Mouse (Mus musculus): Measurements from ENCODE around the gene Arhgap32. TPM values are rescaled to one million over a fixed set of nuclear protein-coding genes. Genes with fewer than 3 reads are reported as not detected.

Gene Arhgap32
- polyA plus RNA-seq, 1 experiment from 2014 or later: 0.51 TPM

DNA sequence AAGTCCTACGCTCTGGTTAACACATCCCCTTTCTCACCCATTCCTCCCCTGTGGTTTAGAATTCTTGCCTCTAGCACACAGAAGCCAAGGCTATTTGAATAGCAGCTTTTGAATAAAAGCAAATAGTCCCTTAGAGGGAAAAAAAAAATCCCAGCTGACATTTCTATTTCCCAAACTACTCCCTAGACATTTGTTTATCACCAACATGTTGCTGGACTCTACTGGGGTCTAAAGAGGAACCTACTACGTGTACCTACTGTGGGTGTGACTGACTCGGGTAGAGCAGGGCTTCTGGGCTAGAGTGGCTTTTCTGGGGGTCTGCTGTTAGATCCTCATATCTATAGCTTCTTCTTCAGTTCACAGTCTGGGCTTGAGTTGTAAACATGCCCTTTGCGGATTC lies 196.3 kb downstream of the Arhgap32 start:
- Histone ChIP-seq H3K27ac (replicated peaks) (no peak overlapping the region), H3K4me1 (replicated peaks) (no peaks in the 10 kb centered on the region), H3K9ac (no peak overlapping the region), H3K4me3 (replicated peaks) (no peak overlapping the region), H3K9me3 (replicated peaks) (no peaks in the 10 kb centered on the region), H3K27me3 (no peaks in the 10 kb centered on the region), H3K4me2 (no peak overlapping the region), H3K36me3 (replicated peaks) (no peaks in the 10 kb centered on the region)
- no peak for ATAC-seq (ENCODE audit: insufficient read depth)
- WGBS (ENCODE audit: insufficient replicate concordance): 31% methylated on average over 4 of the region's 4 CpGs

DNA sequence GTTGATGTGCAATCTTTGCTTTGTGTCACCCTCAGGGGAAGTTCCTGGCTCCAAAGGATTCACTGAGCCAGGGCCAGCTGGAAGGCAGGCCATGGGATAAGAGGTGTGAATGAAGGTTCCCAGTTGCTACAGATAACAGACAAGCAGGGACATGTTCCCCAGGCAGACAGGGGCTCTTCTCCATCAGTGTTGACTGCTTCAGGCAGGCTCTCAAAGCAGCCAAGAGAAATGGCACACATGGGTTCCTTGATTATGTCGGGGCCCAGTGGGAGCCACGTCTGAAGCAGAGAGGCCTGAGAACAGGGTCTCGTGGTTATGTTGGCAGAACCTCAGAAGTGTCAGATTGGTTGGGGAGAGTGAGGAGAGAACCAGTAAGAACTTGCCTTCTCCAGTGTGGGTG lies 198.1 kb downstream of the Arhgap32 start:
- H3K4me2 ChIP-seq: no peak overlapping the region
- no peaks in the 10 kb centered on the region for H3K4me1 ChIP-seq (replicated peaks)
- H3K9ac ChIP-seq: no peak overlapping the region
- no peak for ATAC-seq (ENCODE audit: insufficient read depth)
- H3K4me3 ChIP-seq (replicated peaks): no peak overlapping the region
- H3K36me3 ChIP-seq (replicated peaks): no peaks in the 10 kb centered on the region
- no peak overlapping the region for H3K27ac ChIP-seq (replicated peaks)
- no peaks in the 10 kb centered on the region for H3K9me3 ChIP-seq (replicated peaks)
- 43% methylated on average over 3 of the region's 3 CpGs for WGBS (ENCODE audit: insufficient replicate concordance)
- no peaks in the 10 kb centered on the region for H3K27me3 ChIP-seq

- WGBS (ENCODE audit: insufficient replicate concordance): 61% methylated on average over 3 of the region's 3 CpGs
- no peaks in the 10 kb centered on the region for H3K27me3 ChIP-seq
- H3K9ac ChIP-seq: no peak overlapping the region
- no peak overlapping the region for H3K4me2 ChIP-seq
- H3K4me3 ChIP-seq (replicated peaks): no peak overlapping the region
- H3K27ac ChIP-seq (replicated peaks): no peak overlapping the region
- H3K9me3 ChIP-seq (replicated peaks): no peaks in the 10 kb centered on the region
- no peak for ATAC-seq (ENCODE audit: insufficient read depth)
- H3K36me3 ChIP-seq (replicated peaks): no peaks in the 10 kb centered on the region
- no peaks in the 10 kb centered on the region for H3K4me1 ChIP-seq (replicated peaks)
Measured at GRCm38 (mm10) chr9:32315999-32316398, 200.1 kb downstream of the Arhgap32 start.

Small RNA genes within 50 kb of the gene (microRNA-seq; reads per million reads assigned to microRNA genes)
- gene Gm44453: not detected

Other genes starting within 250 kb of the Arhgap32 start
- gene Barx2, start 202.7 kb upstream of the Arhgap32 start, polyA plus RNA-seq (2015; fragmentation: Nextera tagmentation; extraction: Ambion mirVana): not detected in 2 replicates
- gene Kcnj5, start 228.2 kb downstream of the Arhgap32 start, polyA plus RNA-seq (2015; fragmentation: Nextera tagmentation; extraction: Ambion mirVana): 1.2 TPM in 2 replicates